Mouse (Mus musculus): ENCODE data around the gene Cd37. TPM values are rescaled to one million over a fixed set of nuclear protein-coding genes. Genes with fewer than 3 reads are reported as not detected.

Gene Cd37
- 675 TPM for polyA plus RNA-seq (2017; shearing (Covaris generic))

GRCm38 (mm10) chr7:45238723-45239496 lies at the start of gene Cd37:
TSS of gene Cd37 (minus strand) at chr7:45239115.

GRCm38 (mm10) chr7:45277136-45277760 lies 38.3 kb upstream of the Cd37 start, which contains the start of gene Slc6a21:
TSS of gene Slc6a21 (plus strand) at chr7:45277513.

GRCm38 (mm10) chr7:45240633-45241388 lies 1.9 kb upstream of the Cd37 start, which contains the start of gene Slc6a16:
TSS of gene Slc6a16 (plus strand) at chr7:45241085.

DNA sequence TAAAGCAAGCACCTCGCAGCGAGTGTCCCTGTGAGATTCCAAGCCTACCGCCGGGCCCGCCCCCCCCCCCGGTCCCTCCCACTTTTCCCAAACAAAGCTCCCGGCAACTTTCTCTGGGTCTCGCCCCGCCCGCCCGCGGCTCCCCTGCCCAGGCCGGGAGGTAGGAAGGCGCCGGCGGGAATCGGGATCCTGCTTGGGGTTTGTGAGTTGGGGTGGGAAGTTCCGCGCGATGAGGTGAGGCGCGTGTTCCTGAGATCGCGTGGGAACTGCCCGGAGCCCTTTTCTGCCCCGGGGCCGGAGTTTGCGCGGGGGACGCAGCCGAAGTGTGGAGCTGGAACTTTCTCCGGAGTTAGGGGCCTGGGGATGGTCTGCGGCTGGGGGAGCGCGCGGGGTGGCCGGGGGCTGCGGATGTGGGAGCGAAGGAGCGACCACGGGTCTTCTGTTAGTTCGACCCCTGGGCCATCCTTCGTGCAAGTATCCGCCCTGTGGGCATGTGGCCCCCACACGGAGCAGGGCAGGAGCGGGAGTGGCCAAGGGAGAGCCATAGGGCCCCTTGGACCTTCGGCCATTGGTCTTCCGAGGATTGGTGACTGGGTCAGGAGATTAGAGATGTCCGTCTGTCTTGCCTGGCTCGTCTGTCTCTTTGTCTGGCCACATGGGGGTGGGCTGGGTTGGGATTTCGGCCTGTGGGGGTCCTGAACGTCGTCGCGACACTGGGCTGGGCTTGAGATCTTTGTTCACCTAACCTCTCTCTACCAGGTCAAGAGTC lies 23.1 kb downstream of the Cd37 start, which contains the start of gene Tead2:
Tead2 (plus strand) TSS at position 81 of the 769 bp plus-strand sequence.

DNA sequence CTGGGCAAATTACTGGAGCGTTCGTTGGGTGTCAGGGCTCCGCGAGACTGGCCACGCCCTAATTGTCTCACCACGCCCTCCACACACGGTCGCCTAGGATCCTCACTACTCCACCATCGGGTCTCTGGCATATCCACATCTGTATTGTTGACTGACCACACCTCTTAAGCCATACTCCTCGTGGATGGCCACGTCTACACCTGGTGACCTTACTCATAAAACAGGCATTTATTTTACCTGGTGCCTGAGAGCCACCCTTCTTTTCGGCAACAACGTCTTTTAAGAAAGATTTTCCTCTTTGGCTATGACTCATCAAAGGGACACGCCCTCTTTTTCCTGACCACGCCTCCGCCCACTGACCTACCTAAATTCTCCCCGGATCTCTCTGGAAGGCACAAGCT lies 27.1 kb downstream of the Cd37 start, which contains the start of gene Dkkl1:
Dkkl1 (minus strand) TSS at position 297 of the 401 bp plus-strand sequence.

GRCm38 (mm10) chr7:45204380-45205143 lies 34.4 kb downstream of the Cd37 start, which contains the start of gene Ccdc155:
TSS of gene Ccdc155 (minus strand) at chr7:45204892.

Other genes starting within 250 kb of the Cd37 start
- gene Irf3, start 241.5 kb downstream of the Cd37 start, polyA plus RNA-seq (2017; shearing (Covaris generic)) = 248 TPM
- 29.1 TPM for gene Bcl2l12, start 240.4 kb downstream of the Cd37 start, polyA plus RNA-seq (2017; shearing (Covaris generic))
- gene Scaf1, start 222.8 kb downstream of the Cd37 start, polyA plus RNA-seq (2017; shearing (Covaris generic)) = 27.6 TPM
- 15.1 TPM for gene Rras, start 221.2 kb downstream of the Cd37 start, polyA plus RNA-seq (2017; shearing (Covaris generic))
- gene Prr12, start 186.2 kb downstream of the Cd37 start, polyA plus RNA-seq (2017; shearing (Covaris generic)) = 3.5 TPM
- 127 TPM for gene Nosip, start 176.7 kb downstream of the Cd37 start, polyA plus RNA-seq (2017; shearing (Covaris generic))
- 3.2 TPM for gene Prrg2, start 176.4 kb downstream of the Cd37 start, polyA plus RNA-seq (2017; shearing (Covaris generic))
- gene Rcn3, start 146.9 kb downstream of the Cd37 start, polyA plus RNA-seq (2017; shearing (Covaris generic)) = 159 TPM
- 6.5 TPM for gene Fcgrt, start 135.3 kb downstream of the Cd37 start, polyA plus RNA-seq (2017; shearing (Covaris generic))
- 2,486 TPM for gene Rps11, start 114.7 kb downstream of the Cd37 start, polyA plus RNA-seq (2017; shearing (Covaris generic))
- gene Rpl13a, start 110.4 kb downstream of the Cd37 start, polyA plus RNA-seq (2017; shearing (Covaris generic)) = 2,118 TPM
- gene Gm45713, start 102.9 kb downstream of the Cd37 start, polyA plus RNA-seq (2017; shearing (Covaris generic)) = not detected
- gene Flt3l, start 102.7 kb downstream of the Cd37 start, polyA plus RNA-seq (2017; shearing (Covaris generic)) = 225 TPM
- gene Pih1d1, start 84.8 kb downstream of the Cd37 start, polyA plus RNA-seq (2017; shearing (Covaris generic)) = 59.5 TPM
- gene Aldh16a1, start 84.5 kb downstream of the Cd37 start, polyA plus RNA-seq (2017; shearing (Covaris generic)) = 70.8 TPM
- not detected for gene Slc17a7, start 75.2 kb downstream of the Cd37 start, polyA plus RNA-seq (2017; shearing (Covaris generic))
- not detected for gene Gfy, start 59.5 kb downstream of the Cd37 start, polyA plus RNA-seq (2017; shearing (Covaris generic))
- not detected for gene Pth2, start 58.1 kb downstream of the Cd37 start, polyA plus RNA-seq (2017; shearing (Covaris generic))
- 0.26 TPM for gene Ccdc155, start 34.2 kb downstream of the Cd37 start, polyA plus RNA-seq (2017; shearing (Covaris generic))
- 23.5 TPM for gene Dkkl1, start 27.0 kb downstream of the Cd37 start, polyA plus RNA-seq (2017; shearing (Covaris generic))
- gene Tead2, start 23.4 kb downstream of the Cd37 start, polyA plus RNA-seq (2017; shearing (Covaris generic)) = 1.8 TPM
- not detected for gene Slc6a16, start 2.0 kb upstream of the Cd37 start, polyA plus RNA-seq (2017; shearing (Covaris generic))
- gene Slc6a21, start 38.4 kb upstream of the Cd37 start, polyA plus RNA-seq (2017; shearing (Covaris generic)) = not detected
- gene Trpm4, start 94.7 kb upstream of the Cd37 start, polyA plus RNA-seq (2017; shearing (Covaris generic)) = 22.4 TPM
- not detected for gene Hrc, start 96.2 kb upstream of the Cd37 start, polyA plus RNA-seq (2017; shearing (Covaris generic))
- gene Ppfia3, start 127.9 kb upstream of the Cd37 start, polyA plus RNA-seq (2017; shearing (Covaris generic)) = not detected
- not detected for gene Lin7b, start 131.5 kb upstream of the Cd37 start, polyA plus RNA-seq (2017; shearing (Covaris generic))
- 227 TPM for gene Snrnp70, start 156.6 kb upstream of the Cd37 start, polyA plus RNA-seq (2017; shearing (Covaris generic))
- gene Kcna7, start 166.5 kb upstream of the Cd37 start, polyA plus RNA-seq (2017; shearing (Covaris generic)) = not detected
- 0.78 TPM for gene Ntf5, start 174.6 kb upstream of the Cd37 start, polyA plus RNA-seq (2017; shearing (Covaris generic))
- not detected for gene Lhb, start 181.7 kb upstream of the Cd37 start, polyA plus RNA-seq (2017; shearing (Covaris generic))
- 18.4 TPM for gene Gys1, start 195.7 kb upstream of the Cd37 start, polyA plus RNA-seq (2017; shearing (Covaris generic))
- 64.0 TPM for gene Ruvbl2, start 199.0 kb upstream of the Cd37 start, polyA plus RNA-seq (2017; shearing (Covaris generic))
- 2,222 TPM for gene Ftl1, start 220.8 kb upstream of the Cd37 start, polyA plus RNA-seq (2017; shearing (Covaris generic))
- gene Bax, start 227.8 kb upstream of the Cd37 start, polyA plus RNA-seq (2017; shearing (Covaris generic)) = 253 TPM
- 1.0 TPM for gene Tulp2, start 242.8 kb upstream of the Cd37 start, polyA plus RNA-seq (2017; shearing (Covaris generic))
- gene Gm45808, start 247.7 kb upstream of the Cd37 start, polyA plus RNA-seq (2017; shearing (Covaris generic)) = not detected
- 0.95 TPM for gene Dhdh, start 249.7 kb upstream of the Cd37 start, polyA plus RNA-seq (2017; shearing (Covaris generic))